Mouse (Mus musculus) stomach, embryonic 15.5 days (tissue): ENCODE results near the gene Mapkapk3. TPM values are rescaled to one million over a fixed set of nuclear protein-coding genes. Genes with fewer than 3 reads are reported as not detected.

Experiments
- ATAC-seq: fragments of 200-750 bp; cut with Nextera tagmentation; 2 replicates; pipeline ENCODE4 v1.8.0; 2017; ENCODE audit warnings: low read depth, moderate number of reproducible peaks, moderate TSS enrichment; ENCODE audit not compliant: insufficient read depth, low FRiP score
- H3K27ac ChIP-seq: fragments of 300-500 bp; sonication (generic); 2 replicates; pipeline ENCODE4 v1.5.1; 2015; ENCODE audit warnings: mild to moderate bottlenecking, inconsistent platforms
- H3K27me3 ChIP-seq: fragments of 300-500 bp; sonication (generic); replicated peaks from 2 replicates; pipeline ENCODE4 v1.6.1; 2015; ENCODE audit warnings: inconsistent platforms
- H3K36me3 ChIP-seq: fragments of 300-500 bp; sonication (generic); 2 replicates; pipeline ENCODE4 v1.6.1; 2015; ENCODE audit warnings: inconsistent platforms
- H3K4me1 ChIP-seq: fragments of 300-500 bp; sonication (generic); 2 replicates; pipeline ENCODE4 v1.6.1; 2015; ENCODE audit warnings: inconsistent platforms
- H3K4me2 ChIP-seq: fragments of 300-500 bp; sonication (generic); 2 replicates; pipeline ENCODE4 v1.6.1; 2015; ENCODE audit warnings: mild to moderate bottlenecking, inconsistent platforms
- H3K4me3 ChIP-seq: fragments of 300-500 bp; sonication (generic); replicated peaks from 2 replicates; pipeline ENCODE4 v1.5.1; 2015; ENCODE audit warnings: inconsistent platforms
- H3K9ac ChIP-seq: fragments of 300-500 bp; sonication (generic); 2 replicates; pipeline ENCODE4 v1.6.1; 2015; ENCODE audit warnings: inconsistent platforms
- H3K9me3 ChIP-seq: fragments of 300-500 bp; sonication (generic); 2 replicates; pipeline ENCODE4 v1.6.1; 2016; ENCODE audit warnings: inconsistent platforms
- WGBS: fragments of 180-500 bp; shearing (Covaris S2); methylation state at CpG from one replicate; pipeline ENCODE4 v1.1.7; 2015; 5-methylcytosine and 5-hydroxymethylcytosine counted together
- polyA plus RNA-seq: library from polyadenylated mRNA; unstranded; fragments of >200 nt; fragmentation: Nextera tagmentation; extraction: Ambion mirVana; gene quantifications from 2 replicates; pipeline ENCODE4 v1.2.1, GENCODE M21; 2015

Mapkapk3 gene
- polyA plus RNA-seq, 1 experiment from 2014 or later: 38.0 TPM

- Histone ChIP-seq H3K4me2 (no peak overlapping the region), H3K9me3 (no peaks in the 10 kb centered on the region), H3K27ac (no peak overlapping the region), H3K36me3 (no peaks in the 10 kb centered on the region), H3K4me1 (no peaks in the 10 kb centered on the region), H3K27me3 (no peaks in the 10 kb centered on the region), H3K4me3 (no peak overlapping the region), H3K9ac (no peak overlapping the region)
- 54% methylated on average over 4 of the region's 4 CpGs for WGBS
- ATAC-seq: no peak
These were observed 17.4 kb downstream of the Mapkapk3 start for GRCm38 (mm10) chr9:107272284-107272683.

- H3K36me3 ChIP-seq: no peaks in the 10 kb centered on the region
- H3K27me3 ChIP-seq: no peaks in the 10 kb centered on the region
- no peak overlapping the region for H3K4me2 ChIP-seq
- 68% methylated on average over 7 of the region's 7 CpGs for WGBS
- H3K4me1 ChIP-seq: no peaks in the 10 kb centered on the region
- no peak overlapping the region for H3K27ac ChIP-seq
- no peak for ATAC-seq
- H3K4me3 ChIP-seq: no peak overlapping the region
- H3K9ac ChIP-seq: no peak overlapping the region
- no peaks in the 10 kb centered on the region for H3K9me3 ChIP-seq
These were observed 18.3 kb downstream of the Mapkapk3 start for GRCm38 (mm10) chr9:107271177-107271938.

- H3K9ac ChIP-seq: no peak overlapping the region
- 87% methylated on average over 1 of the region's 1 CpGs for WGBS
These were observed 19.9 kb downstream of the Mapkapk3 start for GRCm38 (mm10) chr9:107269772-107270171.

GRCm38 (mm10) chr9:107267721-107268402, 21.8 kb downstream of the Mapkapk3 start:
- H3K36me3 ChIP-seq: no peaks in the 10 kb centered on the region
- H3K4me1 ChIP-seq: 0 out of 2 replicates have a peak, but pooled peaks cover 2% of the 10 kb centered on the region
- no peak overlapping the region for H3K27ac ChIP-seq
- H3K9me3 ChIP-seq: no peaks in the 10 kb centered on the region
- no peak overlapping the region for H3K9ac ChIP-seq
- ATAC-seq: no peak
- H3K4me2 ChIP-seq: no peak overlapping the region
- WGBS: 26% methylated on average over 4 of the region's 4 CpGs
- no peak overlapping the region for H3K4me3 ChIP-seq
- H3K27me3 ChIP-seq: no peaks in the 10 kb centered on the region

More at GRCm38 (mm10) chr9:107269772-107270171, 19.9 kb downstream of the Mapkapk3 start:
- ATAC-seq: no peak
- no peak overlapping the region for H3K4me2 ChIP-seq
- H3K27ac ChIP-seq: no peak overlapping the region
- H3K36me3 ChIP-seq: no peaks in the 10 kb centered on the region
- no peaks in the 10 kb centered on the region for H3K9me3 ChIP-seq
- H3K4me1 ChIP-seq: 0 out of 2 replicates have a peak, but pooled peaks cover 2% of the 10 kb centered on the region
- no peak overlapping the region for H3K4me3 ChIP-seq
- no peaks in the 10 kb centered on the region for H3K27me3 ChIP-seq

GRCm38 (mm10) chr9:107267028-107267427, 22.6 kb downstream of the Mapkapk3 start:
- WGBS: 44% methylated on average over 1 of the region's 1 CpGs
- Histone ChIP-seq H3K4me1 (0 out of 2 replicates have a peak, but pooled peaks cover 2% of the 10 kb centered on the region), H3K27ac (no peak overlapping the region), H3K4me3 (no peak overlapping the region), H3K4me2 (no peak overlapping the region), H3K36me3 (no peaks in the 10 kb centered on the region), H3K9me3 (no peaks in the 10 kb centered on the region), H3K27me3 (no peaks in the 10 kb centered on the region), H3K9ac (no peak overlapping the region)
- ATAC-seq: no peak

GRCm38 (mm10) chr9:107264731-107265130, 24.9 kb downstream of the Mapkapk3 start:
- no peak overlapping the region for H3K4me2 ChIP-seq
- no peak overlapping the region for H3K9ac ChIP-seq
- H3K4me3 ChIP-seq: no peak overlapping the region
- H3K4me1 ChIP-seq: 0 out of 2 replicates have a peak, but pooled peaks cover 2% of the 10 kb centered on the region
- H3K27ac ChIP-seq: no peak overlapping the region
- WGBS: 56% methylated on average over 3 of the region's 3 CpGs
- no peaks in the 10 kb centered on the region for H3K9me3 ChIP-seq
- H3K36me3 ChIP-seq: no peaks in the 10 kb centered on the region; the same call in none of the 2 replicates
- H3K27me3 ChIP-seq: no peaks in the 10 kb centered on the region
- no peak for ATAC-seq

GRCm38 (mm10) chr9:107263912-107264311, 25.8 kb downstream of the Mapkapk3 start:
- Histone ChIP-seq H3K27me3 (no peaks in the 10 kb centered on the region), H3K9ac (no peak overlapping the region), H3K4me1 (0 out of 2 replicates have a peak, but pooled peaks cover 2% of the 10 kb centered on the region), H3K4me2 (no peak overlapping the region), H3K36me3 (no peaks in the 10 kb centered on the region; the same call in none of the 2 replicates), H3K4me3 (no peak overlapping the region), H3K27ac (no peak overlapping the region), H3K9me3 (no peaks in the 10 kb centered on the region)
- ATAC-seq: no peak
- 85% methylated on average over 5 of the region's 5 CpGs for WGBS

- Histone ChIP-seq H3K9me3 (no peaks in the 10 kb centered on the region), H3K4me2 (no peak overlapping the region), H3K36me3 (no peaks in the 10 kb centered on the region; the same call in none of the 2 replicates), H3K27me3 (no peaks in the 10 kb centered on the region), H3K4me3 (no peak overlapping the region), H3K27ac (no peak overlapping the region), H3K4me1 (0 out of 2 replicates have a peak, but pooled peaks cover 2% of the 10 kb centered on the region), H3K9ac (no peak overlapping the region)
- 79% methylated on average over 7 of the region's 7 CpGs for WGBS
- ATAC-seq: no peak
These were observed 27.3 kb downstream of the Mapkapk3 start for GRCm38 (mm10) chr9:107262375-107262774.

- H3K36me3 ChIP-seq: no peaks in the 10 kb centered on the region; the same call in none of the 2 replicates
- no peak for ATAC-seq
- H3K4me2 ChIP-seq: no peak overlapping the region
- no peak overlapping the region for H3K27ac ChIP-seq
- H3K27me3 ChIP-seq: no peaks in the 10 kb centered on the region
- WGBS: 77% methylated on average over 6 of the region's 6 CpGs
- H3K9ac ChIP-seq: no peak overlapping the region
- no peaks in the 10 kb centered on the region for H3K9me3 ChIP-seq
- H3K4me3 ChIP-seq: no peak overlapping the region
- 0 out of 2 replicates have a peak, but pooled peaks cover 2% of the 10 kb centered on the region for H3K4me1 ChIP-seq
These were observed 27.9 kb downstream of the Mapkapk3 start for GRCm38 (mm10) chr9:107261792-107262191.

GRCm38 (mm10) chr9:107260836-107261235, 28.8 kb downstream of the Mapkapk3 start:
- ATAC-seq: no peak
- Histone ChIP-seq H3K9me3 (no peaks in the 10 kb centered on the region), H3K9ac (no peak overlapping the region), H3K4me3 (no peak overlapping the region), H3K27me3 (no peaks in the 10 kb centered on the region), H3K27ac (no peak overlapping the region), H3K4me1 (0 out of 2 replicates have a peak, but pooled peaks cover 2% of the 10 kb centered on the region), H3K4me2 (no peak overlapping the region), H3K36me3 (no peaks in the 10 kb centered on the region; the same call in none of the 2 replicates)
- 54% methylated on average over 8 of the region's 8 CpGs for WGBS

GRCm38 (mm10) chr9:107260429-107260828, 29.2 kb downstream of the Mapkapk3 start:
- H3K9ac ChIP-seq: no peak overlapping the region
- WGBS: 63% methylated on average over 2 of the region's 2 CpGs
- ATAC-seq: no peak

GRCm38 (mm10) chr9:107259571-107259970, 30.1 kb downstream of the Mapkapk3 start:
- Histone ChIP-seq H3K9ac (no peak overlapping the region), H3K27me3 (no peaks in the 10 kb centered on the region), H3K4me3 (no peak overlapping the region), H3K4me2 (no peak overlapping the region), H3K36me3 (no peaks in the 10 kb centered on the region; the same call in none of the 2 replicates), H3K4me1 (no peaks in the 10 kb centered on the region), H3K27ac (no peak overlapping the region), H3K9me3 (no peaks in the 10 kb centered on the region)
- WGBS: 49% methylated on average over 6 of the region's 6 CpGs
- no peak for ATAC-seq

More at GRCm38 (mm10) chr9:107260429-107260828, 29.2 kb downstream of the Mapkapk3 start:
- Histone ChIP-seq H3K4me2 (no peak overlapping the region), H3K27me3 (no peaks in the 10 kb centered on the region), H3K36me3 (no peaks in the 10 kb centered on the region; the same call in none of the 2 replicates), H3K4me1 (0 out of 2 replicates have a peak, but pooled peaks cover 2% of the 10 kb centered on the region), H3K27ac (no peak overlapping the region), H3K4me3 (no peak overlapping the region), H3K9me3 (no peaks in the 10 kb centered on the region)
